Mouse (Mus musculus): ENCODE measurements around the gene Gcsam. TPM values are rescaled to one million over a fixed set of nuclear protein-coding genes. Genes with fewer than 3 reads are reported as not detected.
A peak's percentile ranks its signal among the peaks of the same experiment; 100 is the strongest.

Gcsam gene
- polyA plus RNA-seq, 1 experiment from 2014 or later, result 0.26 TPM

GRCm38 (mm10) chr16:45624791-45625190 lies 14.6 kb downstream of the Gcsam start:
- TF ChIP-seq CTCF (IDR thresholded peaks at IDR 0.05), result no peak
- TF ChIP-seq EP300 (IDR thresholded peaks at IDR 0.05), result no peak
- H3K27ac ChIP-seq (ENCODE audit: low read length), result no peak overlapping the region
- no peaks in the 10 kb centered on the region for H3K27me3 ChIP-seq (replicated peaks; ENCODE audit: insufficient read depth, low read length)
- H3K9me3 ChIP-seq (ENCODE audit: low read length), result no peaks in the 10 kb centered on the region
- H3K9ac ChIP-seq (replicated peaks; ENCODE audit: low read depth), result no peak overlapping the region
- 64% methylated on average over 2 of the region's 2 CpGs for WGBS
- no peak overlapping the region for H3K4me3 ChIP-seq (ENCODE audit: low read depth, low read length)
- no peaks in the 10 kb centered on the region for H3K4me1 ChIP-seq (ENCODE audit: insufficient read depth, low read depth, low read length)
- no peaks in the 10 kb centered on the region for H3K36me3 ChIP-seq (ENCODE audit: insufficient read depth, low read length)
- DNase-seq (ENCODE audit: low spot score) (no peak), ATAC-seq (no peak)
- H3K4me2 ChIP-seq (replicated peaks; ENCODE audit: low read depth, low read length), result no peak overlapping the region

DNA sequence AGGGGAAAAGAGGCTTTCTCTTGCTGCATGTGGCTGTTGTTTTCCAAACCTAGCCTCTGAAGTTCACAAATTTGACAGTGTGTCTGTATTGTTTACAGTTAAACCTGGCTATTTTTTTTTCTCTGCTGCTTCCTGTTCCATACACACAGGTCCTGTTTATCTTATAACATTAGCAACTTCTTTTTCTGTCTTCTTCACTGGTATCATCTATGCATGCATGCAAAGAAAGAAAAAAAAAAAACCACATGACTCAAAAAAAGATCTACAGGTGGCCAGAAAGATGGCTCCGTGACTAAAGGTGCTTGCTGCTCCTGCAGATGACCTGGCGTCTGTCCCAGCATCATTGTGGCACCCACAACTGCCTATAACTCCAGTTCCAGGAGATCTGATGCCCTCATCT lies 15.2 kb downstream of the Gcsam start:
- no peak for DNase-seq (ENCODE audit: low spot score)
- TF ChIP-seq EP300 (IDR thresholded peaks at IDR 0.05) (no peak), CTCF (IDR thresholded peaks at IDR 0.05) (no peak)
- H3K4me1 ChIP-seq (ENCODE audit: insufficient read depth, low read depth, low read length), result no peaks in the 10 kb centered on the region
- 76% methylated on average over 2 of the region's 2 CpGs for WGBS
- H3K9ac ChIP-seq (replicated peaks; ENCODE audit: low read depth), result no peak overlapping the region
- H3K36me3 ChIP-seq (ENCODE audit: insufficient read depth, low read length), result no peaks in the 10 kb centered on the region
- no peak overlapping the region for H3K4me3 ChIP-seq (ENCODE audit: low read depth, low read length)
- no peak overlapping the region for H3K4me2 ChIP-seq (replicated peaks; ENCODE audit: low read depth, low read length)
- H3K9me3 ChIP-seq (ENCODE audit: low read length), result no peaks in the 10 kb centered on the region
- ATAC-seq, result no peak
- H3K27me3 ChIP-seq (replicated peaks; ENCODE audit: insufficient read depth, low read length), result no peaks in the 10 kb centered on the region
- H3K27ac ChIP-seq (ENCODE audit: low read length), result no peak overlapping the region

DNA sequence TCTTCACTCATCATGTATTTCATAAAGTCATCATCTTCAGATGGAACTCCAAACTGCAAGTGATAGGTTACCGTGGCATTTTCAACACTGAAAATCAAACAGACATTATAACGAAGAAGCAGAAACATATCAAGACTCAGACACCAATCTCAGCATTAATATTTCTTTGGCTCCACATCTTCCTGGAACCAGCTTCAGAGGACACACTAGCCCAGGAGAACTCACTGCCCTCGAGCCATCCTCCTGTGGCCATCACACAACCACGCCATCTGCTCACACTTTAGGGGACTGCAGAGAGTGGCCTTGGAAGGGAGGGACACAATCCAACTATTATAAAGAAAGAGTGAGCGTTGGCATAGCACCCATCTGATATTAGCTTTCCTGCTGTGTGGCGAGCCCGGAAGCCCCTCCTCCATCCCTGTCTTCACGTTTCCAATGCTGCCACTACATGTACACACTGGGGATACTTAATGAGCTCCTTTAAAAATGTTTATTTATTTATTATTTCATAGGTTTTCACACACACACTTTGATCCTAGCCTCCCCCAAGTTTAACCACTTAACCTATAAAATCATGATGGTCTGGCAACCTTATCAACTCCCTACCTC lies 19.4 kb downstream of the Gcsam start:
- H3K4me1 ChIP-seq (ENCODE audit: insufficient read depth, low read depth, low read length), result no peaks in the 10 kb centered on the region
- H3K27me3 ChIP-seq (replicated peaks; ENCODE audit: insufficient read depth, low read length), result no peaks in the 10 kb centered on the region
- H3K36me3 ChIP-seq (ENCODE audit: insufficient read depth, low read length), result no peaks in the 10 kb centered on the region
- DNase-seq (ENCODE audit: low spot score), result peak; percentile 37
- H3K9me3 ChIP-seq (ENCODE audit: low read length), result no peaks in the 10 kb centered on the region
- H3K4me3 ChIP-seq (ENCODE audit: low read depth, low read length), result no peak overlapping the region
- 45% methylated on average over 8 of the region's 8 CpGs for WGBS
- peak; percentile 48 for ATAC-seq
- no peak overlapping the region for H3K9ac ChIP-seq (replicated peaks; ENCODE audit: low read depth)
- no peak overlapping the region for H3K27ac ChIP-seq (ENCODE audit: low read length)
- H3K4me2 ChIP-seq (replicated peaks; ENCODE audit: low read depth, low read length), result no peak overlapping the region
- TF ChIP-seq EP300 (IDR thresholded peaks at IDR 0.05) (no peak), CTCF (IDR thresholded peaks at IDR 0.05) (peak; percentile 40)

DNA sequence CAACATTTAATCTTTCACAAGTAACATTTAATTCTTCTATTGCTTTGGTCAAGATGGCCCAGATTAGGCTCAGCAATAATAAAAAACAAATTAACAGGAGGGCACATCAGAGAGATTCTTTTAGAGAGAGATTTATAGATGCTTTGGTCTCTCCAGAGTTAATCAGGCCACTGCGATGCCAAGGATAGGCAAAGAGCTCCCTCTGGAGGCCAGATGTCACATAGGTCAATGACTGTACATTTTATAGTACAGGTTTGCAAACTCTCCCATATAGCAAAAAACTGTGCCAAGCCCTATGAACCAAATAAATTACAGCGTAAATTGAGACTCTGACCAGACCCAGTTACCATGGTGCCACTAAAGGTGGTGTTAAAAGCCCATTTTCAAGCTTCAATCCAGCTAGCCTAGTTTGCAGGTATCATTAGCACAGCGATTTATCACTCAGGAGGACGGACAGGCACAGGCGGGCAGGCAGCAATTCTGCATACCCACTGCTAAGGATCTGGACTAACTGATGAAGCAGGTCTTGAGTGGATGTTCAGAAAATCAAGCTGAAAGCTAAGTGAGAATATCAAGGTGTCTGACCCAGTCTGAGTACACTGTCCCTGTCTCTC lies 20.3 kb downstream of the Gcsam start:
- no peaks in the 10 kb centered on the region for H3K4me1 ChIP-seq (ENCODE audit: insufficient read depth, low read depth, low read length)
- no peak overlapping the region for H3K9ac ChIP-seq (replicated peaks; ENCODE audit: low read depth)
- TF ChIP-seq CTCF (IDR thresholded peaks at IDR 0.05) (peak; percentile 91), EP300 (IDR thresholded peaks at IDR 0.05) (no peak)
- H3K27ac ChIP-seq (ENCODE audit: low read length), result no peak overlapping the region
- H3K27me3 ChIP-seq (replicated peaks; ENCODE audit: insufficient read depth, low read length), result no peaks in the 10 kb centered on the region
- DNase-seq (ENCODE audit: low spot score) (peak; percentile 83), ATAC-seq (peak; percentile 60; the same call in 1 of the 2 replicates)
- H3K9me3 ChIP-seq (ENCODE audit: low read length), result no peaks in the 10 kb centered on the region
- no peak overlapping the region for H3K4me2 ChIP-seq (replicated peaks; ENCODE audit: low read depth, low read length)
- no peaks in the 10 kb centered on the region for H3K36me3 ChIP-seq (ENCODE audit: insufficient read depth, low read length)
- no peak overlapping the region for H3K4me3 ChIP-seq (ENCODE audit: low read depth, low read length)
- 54% methylated on average over 5 of the region's 5 CpGs for WGBS

- no peak overlapping the region for H3K27ac ChIP-seq (ENCODE audit: low read length)
- TF ChIP-seq EP300 (IDR thresholded peaks at IDR 0.05) (no peak), CTCF (IDR thresholded peaks at IDR 0.05) (no peak)
- H3K4me1 ChIP-seq (ENCODE audit: insufficient read depth, low read depth, low read length), result no peaks in the 10 kb centered on the region
- H3K27me3 ChIP-seq (replicated peaks; ENCODE audit: insufficient read depth, low read length), result no peaks in the 10 kb centered on the region
- WGBS, result 64% methylated on average over 4 of the region's 4 CpGs
- DNase-seq (ENCODE audit: low spot score) (no peak), ATAC-seq (no peak)
- no peak overlapping the region for H3K9ac ChIP-seq (replicated peaks; ENCODE audit: low read depth)
- no peaks in the 10 kb centered on the region for H3K9me3 ChIP-seq (ENCODE audit: low read length)
- no peak overlapping the region for H3K4me2 ChIP-seq (replicated peaks; ENCODE audit: low read depth, low read length)
- no peaks in the 10 kb centered on the region for H3K36me3 ChIP-seq (ENCODE audit: insufficient read depth, low read length)
- H3K4me3 ChIP-seq (ENCODE audit: low read depth, low read length), result no peak overlapping the region
Measured at GRCm38 (mm10) chr16:45632420-45632819, 22.2 kb downstream of the Gcsam start.

GRCm38 (mm10) chr16:45635826-45636225 lies 25.6 kb downstream of the Gcsam start:
- H3K9ac ChIP-seq (replicated peaks; ENCODE audit: low read depth), result no peak overlapping the region
- H3K27ac ChIP-seq (ENCODE audit: low read length), result no peak overlapping the region
- H3K4me3 ChIP-seq (ENCODE audit: low read depth, low read length), result no peak overlapping the region
- H3K27me3 ChIP-seq (replicated peaks; ENCODE audit: insufficient read depth, low read length), result no peaks in the 10 kb centered on the region
- 70% methylated on average over 2 of the region's 2 CpGs for WGBS
- no peak overlapping the region for H3K4me2 ChIP-seq (replicated peaks; ENCODE audit: low read depth, low read length)
- no peak for ATAC-seq
- no peaks in the 10 kb centered on the region for H3K36me3 ChIP-seq (ENCODE audit: insufficient read depth, low read length)
- no peaks in the 10 kb centered on the region for H3K4me1 ChIP-seq (ENCODE audit: insufficient read depth, low read depth, low read length)
- TF ChIP-seq CTCF (IDR thresholded peaks at IDR 0.05), result no peak
- TF ChIP-seq EP300 (IDR thresholded peaks at IDR 0.05), result no peak
- DNase-seq (ENCODE audit: low spot score), result no peak
- no peaks in the 10 kb centered on the region for H3K9me3 ChIP-seq (ENCODE audit: low read length)
